Mouse (Mus musculus) neural tube, embryonic 11.5 days (tissue): Measurements from ENCODE around the gene Tbc1d32. TPM values are rescaled to one million over a fixed set of nuclear protein-coding genes. Genes with fewer than 3 reads are reported as not detected.

Source experiments
- ATAC-seq: fragments of 200-750 bp; cut with Nextera tagmentation; 2 replicates; pipeline ENCODE4 v1.8.0; 2017; ENCODE audit warnings: moderate number of reproducible peaks, mild to moderate bottlenecking, moderate TSS enrichment, moderate library complexity; ENCODE audit not compliant: insufficient read depth, low FRiP score, low TSS enrichment
- DNase-seq: peaks from one replicate; pipeline ENCODE4 v3.0.0-alpha.2; 2015; ENCODE audit warnings: low spot score
- H3K27ac ChIP-seq: fragments of 300-500 bp; sonication (generic); 2 replicates; pipeline ENCODE4 v1.5.1; 2014; ENCODE audit warnings: low read depth, mild to moderate bottlenecking, low read length
- H3K27me3 ChIP-seq: fragments of 300-500 bp; sonication (generic); 2 replicates; pipeline ENCODE4 v1.6.1; 2014; ENCODE audit warnings: mild to moderate bottlenecking, low read length, mixed read lengths; ENCODE audit not compliant: control insufficient read depth, insufficient read depth
- H3K36me3 ChIP-seq: fragments of 300-500 bp; sonication (generic); 2 replicates; pipeline ENCODE4 v1.6.1; 2014; ENCODE audit warnings: mild to moderate bottlenecking, low read length, moderate library complexity, mixed read lengths; ENCODE audit not compliant: control insufficient read depth, insufficient read depth
- H3K4me1 ChIP-seq: fragments of 300-500 bp; sonication (generic); 2 replicates; pipeline ENCODE4 v1.6.1; 2014; ENCODE audit warnings: low read length, mixed read lengths; ENCODE audit not compliant: control insufficient read depth, insufficient read depth
- H3K4me2 ChIP-seq: fragments of 300-500 bp; sonication (generic); 2 replicates; pipeline ENCODE4 v1.6.1; 2014; ENCODE audit warnings: low read depth, mild to moderate bottlenecking, moderate library complexity
- H3K4me3 ChIP-seq: fragments of 300-500 bp; sonication (generic); 2 replicates; pipeline ENCODE4 v1.5.1; 2014; ENCODE audit warnings: low read depth, low read length
- H3K9ac ChIP-seq: fragments of 300-500 bp; sonication (generic); 2 replicates; pipeline ENCODE4 v1.6.1; 2014; ENCODE audit warnings: mild to moderate bottlenecking, low read length
- H3K9me3 ChIP-seq: fragments of 300-500 bp; sonication (generic); 2 replicates; pipeline ENCODE4 v1.6.1; 2016; ENCODE audit warnings: low read length; ENCODE audit not compliant: control insufficient read depth
- WGBS: fragments of 180-500 bp; shearing (Covaris S2); extraction: QIAGEN DNeasy Blood & Tissue Kit; methylation state at CpG from one replicate; pipeline ENCODE4 v1.1.7; 2014; 5-methylcytosine and 5-hydroxymethylcytosine counted together
- polyA plus RNA-seq: library from polyadenylated mRNA; unstranded; fragments of >200 nt; fragmentation: Nextera tagmentation; extraction: Ambion mirVana; gene quantifications from 2 replicates; pipeline ENCODE4 v1.2.1, GENCODE M21; 2014

The Tbc1d32 gene
- polyA plus RNA-seq, 1 experiment from 2014 or later: 4.2 TPM

DNA sequence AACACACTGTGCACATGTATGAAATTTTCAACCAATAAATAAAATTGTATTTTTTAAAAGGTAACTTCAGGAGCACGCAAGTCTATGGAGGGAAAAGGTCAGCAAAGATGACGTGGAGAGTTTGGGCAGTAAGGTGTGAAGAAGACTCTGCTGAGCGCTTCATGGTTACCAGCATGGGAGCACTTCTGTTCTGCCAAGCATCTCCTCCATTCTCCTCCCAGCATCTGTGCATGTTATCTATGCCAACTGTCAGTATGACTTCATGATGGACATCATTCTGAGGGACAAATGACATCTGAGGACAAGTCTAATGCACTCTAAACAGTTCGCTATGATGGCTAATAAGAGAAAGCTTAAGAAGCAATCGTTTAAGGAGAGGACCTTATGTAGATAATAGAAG is 91.3 kb downstream of the Tbc1d32 start:
- no peak for DNase-seq
- no peak for ATAC-seq
- Histone ChIP-seq H3K4me1 (no peaks in the 10 kb centered on the region), H3K27ac (no peak overlapping the region), H3K36me3 (no peaks in the 10 kb centered on the region), H3K9me3 (no peaks in the 10 kb centered on the region), H3K27me3 (no peaks in the 10 kb centered on the region), H3K9ac (no peak overlapping the region), H3K4me3 (no peak overlapping the region), H3K4me2 (no peak overlapping the region)
- WGBS: 96% methylated on average over 5 of the region's 5 CpGs

DNA sequence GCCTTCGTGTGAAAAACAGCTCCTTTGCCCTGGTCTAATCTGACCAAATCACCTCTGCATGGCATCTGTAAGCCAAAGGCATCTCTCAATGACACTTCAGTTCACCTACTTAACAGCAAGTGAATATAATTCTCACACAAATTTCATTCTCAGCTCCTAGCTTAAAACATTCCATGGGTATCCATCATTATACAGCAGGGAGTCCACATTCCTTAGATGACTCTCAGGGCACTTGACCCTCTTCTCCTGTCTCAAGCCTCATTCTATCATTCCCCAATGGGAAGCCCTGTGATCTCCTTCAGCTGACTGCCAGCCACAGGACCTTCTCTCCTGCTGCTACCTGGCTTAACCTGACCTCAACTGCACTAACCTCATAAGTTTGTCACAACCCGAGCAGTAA is 98.8 kb downstream of the Tbc1d32 start:
- no peak for ATAC-seq
- Histone ChIP-seq H3K27ac (no peak overlapping the region), H3K9ac (no peak overlapping the region), H3K4me1 (no peaks in the 10 kb centered on the region), H3K4me3 (no peak overlapping the region), H3K4me2 (no peak overlapping the region), H3K9me3 (no peaks in the 10 kb centered on the region), H3K27me3 (no peaks in the 10 kb centered on the region), H3K36me3 (no peaks in the 10 kb centered on the region)
- 77% methylated on average over 2 of the region's 2 CpGs for WGBS
- no peak for DNase-seq

DNA sequence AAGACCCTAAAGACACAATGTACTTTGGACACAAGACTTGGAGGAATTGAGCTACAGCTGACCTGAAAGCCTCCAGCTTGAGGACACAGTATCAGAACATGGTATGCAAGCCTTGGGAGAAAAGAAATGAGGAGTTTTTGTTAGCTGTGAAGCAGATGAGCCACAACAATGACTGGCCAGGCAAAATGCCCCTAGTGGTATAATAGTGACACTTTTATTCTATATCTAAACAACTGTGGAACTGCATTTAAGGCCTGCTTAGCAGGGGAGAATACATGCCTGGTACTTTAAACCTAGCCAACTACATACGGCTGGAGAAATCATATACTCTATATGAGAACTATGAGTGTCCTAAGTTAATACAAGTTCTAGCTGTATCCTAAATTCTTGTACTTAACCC is 101.5 kb downstream of the Tbc1d32 start:
- Histone ChIP-seq H3K27me3 (no peaks in the 10 kb centered on the region), H3K4me2 (no peak overlapping the region), H3K4me3 (no peak overlapping the region), H3K9me3 (no peaks in the 10 kb centered on the region), H3K36me3 (no peaks in the 10 kb centered on the region), H3K4me1 (no peaks in the 10 kb centered on the region), H3K27ac (no peak overlapping the region), H3K9ac (no peak overlapping the region)
- ATAC-seq: no peak
- DNase-seq: no peak
- WGBS: 94% methylated on average over 1 of the region's 1 CpGs

DNA sequence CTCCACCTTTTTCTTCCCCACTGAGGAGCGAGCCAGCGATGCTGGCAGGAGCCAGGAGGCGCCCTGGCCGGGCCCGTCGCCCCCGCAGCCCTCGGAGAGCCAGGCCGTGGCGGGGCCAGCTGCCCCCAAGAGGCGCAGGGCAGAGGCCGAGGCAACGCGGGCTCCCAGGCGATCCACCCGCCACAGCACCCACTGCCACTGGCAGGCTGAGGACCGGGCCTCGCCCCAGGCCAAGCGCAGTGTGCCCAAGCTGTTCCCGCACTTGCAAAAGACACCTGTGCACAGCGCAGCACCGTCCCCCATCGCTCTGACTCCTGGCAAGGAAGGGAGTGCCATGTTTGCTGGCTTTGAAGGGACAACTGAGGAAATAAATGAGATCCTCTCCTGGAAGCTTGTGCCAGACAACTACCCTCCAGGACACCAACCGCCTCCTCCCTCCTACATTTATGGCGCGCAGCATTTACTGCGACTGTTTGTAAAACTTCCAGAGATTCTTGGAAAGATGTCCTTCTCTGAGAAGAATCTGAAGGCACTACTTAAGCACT is 112.8 kb downstream of the Tbc1d32 start:
- peak; percentile 84 for ATAC-seq
- peak overlapping the region; percentile 68 for H3K4me2 ChIP-seq
- H3K27me3 ChIP-seq: no peaks in the 10 kb centered on the region
- peak; percentile 56 for DNase-seq
- H3K27ac ChIP-seq: peak overlapping the region; percentile 70
- peak overlapping the region; percentile 62 for H3K9ac ChIP-seq
- H3K4me3 ChIP-seq: peak overlapping the region; percentile 46
- WGBS: 9% methylated on average over 27 of the region's 27 CpGs
- no peaks in the 10 kb centered on the region for H3K4me1 ChIP-seq
- H3K36me3 ChIP-seq: no peaks in the 10 kb centered on the region
- no peaks in the 10 kb centered on the region for H3K9me3 ChIP-seq

DNA sequence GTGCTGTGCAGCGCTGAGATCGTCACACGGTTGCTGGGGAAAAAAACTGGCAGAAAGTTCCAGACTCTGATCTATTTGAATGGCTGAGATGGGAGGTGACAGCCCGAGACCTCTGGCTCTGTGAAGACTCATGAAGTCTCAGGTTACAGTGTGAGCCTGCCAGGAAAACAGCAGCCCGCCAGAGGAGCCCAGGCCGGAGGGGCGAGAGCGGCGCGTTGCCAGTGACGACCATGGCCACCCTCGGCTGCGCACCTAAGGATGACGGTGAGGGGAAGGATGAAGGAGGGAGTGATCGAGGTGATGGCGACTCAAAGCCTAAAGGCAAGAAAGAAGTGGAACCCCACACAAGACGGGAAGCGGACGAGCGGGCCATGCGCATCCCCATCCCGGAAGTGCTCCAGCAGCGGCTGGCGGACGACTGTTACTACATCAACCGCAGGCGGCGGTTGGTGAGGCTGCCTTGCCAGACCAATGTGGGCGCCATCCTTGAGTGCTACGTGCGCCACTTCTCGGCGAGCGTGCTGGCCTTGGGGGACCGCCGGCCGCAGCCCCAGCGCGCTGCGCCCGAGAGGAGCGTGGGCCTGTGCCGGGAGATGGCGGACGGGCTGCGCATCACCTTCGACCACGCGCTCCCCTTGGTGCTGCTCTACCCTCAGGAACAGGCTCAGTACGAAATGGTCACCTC is 113.4 kb downstream of the Tbc1d32 start:
- H3K4me1 ChIP-seq: no peaks in the 10 kb centered on the region
- no peaks in the 10 kb centered on the region for H3K36me3 ChIP-seq
- peak overlapping the region; percentile 68 for H3K4me2 ChIP-seq
- ATAC-seq: peak; percentile 90
- H3K9ac ChIP-seq: peak overlapping the region; percentile 62
- peak; percentile 82 for DNase-seq
- H3K4me3 ChIP-seq: peak overlapping the region; percentile 46
- peak overlapping the region; percentile 70 for H3K27ac ChIP-seq
- H3K27me3 ChIP-seq: no peaks in the 10 kb centered on the region
- 0% methylated on average over 39 of the region's 50 CpGs for WGBS
- no peaks in the 10 kb centered on the region for H3K9me3 ChIP-seq

DNA sequence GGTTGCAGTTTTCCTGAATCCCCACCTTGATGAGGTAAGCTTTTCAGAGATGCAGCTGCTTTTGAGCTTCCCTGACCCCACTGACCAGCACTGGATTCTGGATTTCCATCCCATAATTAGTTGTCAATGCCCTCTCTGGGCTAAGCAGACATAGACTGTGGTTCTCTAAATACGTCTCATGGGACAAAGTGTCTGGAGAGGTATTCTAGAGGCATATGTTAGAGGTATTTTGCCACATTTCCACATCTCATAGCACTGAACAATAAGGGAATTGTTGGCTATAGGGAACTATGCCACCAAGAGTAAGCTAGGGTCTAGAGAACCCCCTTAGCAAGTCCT is 121.5 kb downstream of the Tbc1d32 start:
- ATAC-seq (peak; percentile 32; the same call in 1 of the 2 replicates), DNase-seq (no peak)
- Histone ChIP-seq H3K27me3 (no peaks in the 10 kb centered on the region), H3K4me1 (no peaks in the 10 kb centered on the region), H3K9ac (no peak overlapping the region), H3K36me3 (no peaks in the 10 kb centered on the region), H3K4me2 (no peak overlapping the region), H3K9me3 (no peaks in the 10 kb centered on the region), H3K27ac (no peak overlapping the region), H3K4me3 (no peak overlapping the region)
- WGBS: 55% methylated on average over 1 of the region's 1 CpGs

DNA sequence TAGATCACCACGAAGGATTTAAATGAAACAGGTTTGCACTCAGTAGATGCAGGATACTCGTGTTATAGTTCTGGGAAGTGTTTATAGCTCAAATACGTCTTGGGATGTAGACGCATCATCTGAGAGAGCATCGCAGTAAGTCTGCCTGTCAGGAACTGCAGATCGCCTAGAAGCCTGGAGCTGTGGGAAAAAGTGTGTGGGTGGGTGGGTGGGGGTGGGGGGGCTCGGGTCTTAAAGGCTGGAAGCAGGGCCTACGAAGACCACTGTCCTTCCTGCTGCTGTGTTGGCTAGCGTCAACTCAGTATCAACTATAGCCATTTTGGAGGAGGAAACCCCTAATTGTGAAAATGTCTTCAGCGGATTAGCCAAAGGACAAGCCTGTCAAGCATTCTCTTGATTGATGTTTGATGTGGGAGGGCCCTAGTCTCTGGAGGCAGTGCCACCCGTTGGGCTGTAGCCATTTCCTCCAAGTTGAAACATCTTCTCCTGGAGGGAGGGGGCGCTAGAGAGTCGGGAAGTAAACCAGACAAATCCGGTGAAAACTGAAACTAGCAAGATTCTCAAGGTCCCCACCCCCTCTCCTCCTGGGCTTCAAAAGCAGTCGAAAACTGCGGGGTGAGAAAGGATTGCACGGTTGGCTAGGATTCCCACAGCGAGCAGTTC is 122.0 kb downstream of the Tbc1d32 start, which contains the start of gene Msl3l2:
Gene Msl3l2, plus strand, starts transcription at position 585 of the 663 bp plus-strand sequence.
- no peak within 1 kb of the TSS for H3K4me3 ChIP-seq
- no peaks in the 10 kb centered on the region for H3K27me3 ChIP-seq
- no peaks in the 10 kb centered on the region for H3K9me3 ChIP-seq
- peak; percentile 77 for DNase-seq
- H3K36me3 ChIP-seq: no peaks in the 10 kb centered on the region
- no peak within 1 kb of the TSS for H3K27ac ChIP-seq
- WGBS: 28% methylated on average over 18 of the region's 18 CpGs
- H3K9ac ChIP-seq: no peak within 1 kb of the TSS
- peak; percentile 61 for ATAC-seq
- no peaks in the 10 kb centered on the region for H3K4me1 ChIP-seq
- H3K4me2 ChIP-seq: no peak within 1 kb of the TSS

DNA sequence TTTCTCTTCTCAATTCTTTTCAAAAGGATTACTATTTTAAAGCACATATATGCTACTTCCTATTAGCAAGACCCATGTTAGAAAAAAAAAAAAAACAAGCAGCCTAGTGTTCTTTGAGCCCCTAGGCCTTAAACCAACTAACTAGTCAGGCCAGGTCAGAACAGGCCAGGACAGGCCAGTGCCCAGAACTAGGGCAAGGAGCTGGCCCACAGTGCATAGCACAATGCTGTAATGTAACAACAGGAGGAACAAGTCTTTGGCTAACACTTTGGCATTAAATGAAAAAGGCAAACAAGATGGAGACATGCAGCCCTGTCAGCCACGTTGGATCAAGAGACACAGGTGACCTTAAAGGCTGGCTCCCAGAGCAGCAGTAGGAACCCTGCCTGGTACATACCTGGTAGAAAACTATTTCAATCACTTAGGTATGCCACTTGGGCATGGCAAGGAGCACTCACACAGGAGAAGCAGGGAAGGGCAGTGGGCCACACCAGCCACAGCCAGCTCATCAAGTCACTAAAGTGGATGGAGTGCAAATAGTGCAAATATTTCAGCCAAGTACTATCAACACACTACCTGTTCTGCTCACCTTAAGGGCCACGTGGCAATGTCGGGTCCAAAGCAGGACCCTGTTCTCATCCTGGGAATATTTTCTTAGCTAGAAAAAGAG is 128.7 kb downstream of the Tbc1d32 start:
- no peak overlapping the region for H3K27ac ChIP-seq
- WGBS: 84% methylated on average over 3 of the region's 3 CpGs
- H3K9ac ChIP-seq: no peak overlapping the region
- no peaks in the 10 kb centered on the region for H3K36me3 ChIP-seq
- ATAC-seq (no peak), DNase-seq (no peak)
- H3K27me3 ChIP-seq: no peaks in the 10 kb centered on the region
- no peaks in the 10 kb centered on the region for H3K9me3 ChIP-seq
- no peaks in the 10 kb centered on the region for H3K4me1 ChIP-seq
- no peak overlapping the region for H3K4me3 ChIP-seq
- H3K4me2 ChIP-seq: no peak overlapping the region
